Mouse (Mus musculus): ENCODE results near the gene Wwox. TPM values are rescaled to one million over a fixed set of nuclear protein-coding genes. Genes with fewer than 3 reads are reported as not detected.
A peak's percentile ranks its signal among the peaks of the same experiment; 100 is the strongest.

The Wwox gene
- polyA plus RNA-seq, 1 experiment = 4.7 TPM

GRCm38 (mm10) chr8:114722611-114723010 is 283.2 kb downstream of the Wwox start:
- H3K4me1 ChIP-seq = no peaks in the 10 kb centered on the region
- peaks cover 30% of the 10 kb centered on the region for H3K9me3 ChIP-seq
- H3K27me3 ChIP-seq (replicated peaks) = no peaks in the 10 kb centered on the region
- TF ChIP-seq GATA1 (IDR thresholded peaks at IDR 0.05; ENCODE audit: borderline replicate concordance, low read length) = no peak
- TF ChIP-seq FLI1 (IDR thresholded peaks at IDR 0.05; ENCODE audit: low read length) = no peak
- H3K36me3 ChIP-seq (replicated peaks; ENCODE audit: low read length) = no peaks in the 10 kb centered on the region
- H3K4me3 ChIP-seq (replicated peaks) = no peak overlapping the region

- Histone ChIP-seq H3K4me1 (no peaks in the 10 kb centered on the region), H3K36me3 (replicated peaks; ENCODE audit: low read length) (no peaks in the 10 kb centered on the region), H3K9me3 (peaks cover 25% of the 10 kb centered on the region), H3K27me3 (replicated peaks) (no peaks in the 10 kb centered on the region), H3K4me3 (replicated peaks) (no peak overlapping the region)
- TF ChIP-seq FLI1 (IDR thresholded peaks at IDR 0.05; ENCODE audit: low read length) (no peak), GATA1 (IDR thresholded peaks at IDR 0.05; ENCODE audit: borderline replicate concordance, low read length) (no peak)
Measured at GRCm38 (mm10) chr8:114731260-114732140, 292.0 kb downstream of the Wwox start.

GRCm38 (mm10) chr8:114743185-114743915 is 303.9 kb downstream of the Wwox start:
- Histone ChIP-seq H3K27me3 (replicated peaks) (peaks cover 4% of the 10 kb centered on the region), H3K36me3 (replicated peaks; ENCODE audit: low read length) (no peaks in the 10 kb centered on the region), H3K9me3 (peaks cover 18% of the 10 kb centered on the region), H3K4me1 (peaks cover 13% of the 10 kb centered on the region), H3K4me3 (replicated peaks) (peak overlapping the region; percentile 72)
- TF ChIP-seq GATA1 (IDR thresholded peaks at IDR 0.05; ENCODE audit: borderline replicate concordance, low read length) (no peak), FLI1 (IDR thresholded peaks at IDR 0.05; ENCODE audit: low read length) (no peak)

- H3K36me3 ChIP-seq (replicated peaks; ENCODE audit: low read length) = no peaks in the 10 kb centered on the region
- TF ChIP-seq FLI1 (IDR thresholded peaks at IDR 0.05; ENCODE audit: low read length) (no peak), GATA1 (IDR thresholded peaks at IDR 0.05; ENCODE audit: borderline replicate concordance, low read length) (no peak)
- H3K27me3 ChIP-seq (replicated peaks) = no peaks in the 10 kb centered on the region
- H3K4me3 ChIP-seq (replicated peaks) = no peak overlapping the region
- H3K4me1 ChIP-seq = peaks cover 13% of the 10 kb centered on the region
- H3K9me3 ChIP-seq = no peaks in the 10 kb centered on the region
Measured at GRCm38 (mm10) chr8:114746373-114746772, 306.9 kb downstream of the Wwox start.

- no peaks in the 10 kb centered on the region for H3K36me3 ChIP-seq (replicated peaks; ENCODE audit: low read length)
- H3K9me3 ChIP-seq = peaks cover 6% of the 10 kb centered on the region; the same call in 1 of the 2 replicates
- TF ChIP-seq FLI1 (IDR thresholded peaks at IDR 0.05; ENCODE audit: low read length) (no peak), GATA1 (IDR thresholded peaks at IDR 0.05; ENCODE audit: borderline replicate concordance, low read length) (no peak)
- no peaks in the 10 kb centered on the region for H3K27me3 ChIP-seq (replicated peaks)
- no peak overlapping the region for H3K4me3 ChIP-seq (replicated peaks)
- no peaks in the 10 kb centered on the region for H3K4me1 ChIP-seq
Measured at GRCm38 (mm10) chr8:114751376-114752135, 312.1 kb downstream of the Wwox start.

- TF ChIP-seq FLI1 (IDR thresholded peaks at IDR 0.05; ENCODE audit: low read length) = no peak
- TF ChIP-seq GATA1 (IDR thresholded peaks at IDR 0.05; ENCODE audit: borderline replicate concordance, low read length) = no peak
- Histone ChIP-seq H3K36me3 (replicated peaks; ENCODE audit: low read length) (no peaks in the 10 kb centered on the region), H3K4me1 (no peaks in the 10 kb centered on the region), H3K9me3 (peaks cover 39% of the 10 kb centered on the region), H3K4me3 (replicated peaks) (no peak overlapping the region), H3K27me3 (replicated peaks) (no peaks in the 10 kb centered on the region)
Measured at GRCm38 (mm10) chr8:114759621-114760020, 320.2 kb downstream of the Wwox start.

GRCm38 (mm10) chr8:114768536-114768935 is 329.1 kb downstream of the Wwox start:
- H3K4me1 ChIP-seq = peaks cover 18% of the 10 kb centered on the region
- H3K27me3 ChIP-seq (replicated peaks) = no peaks in the 10 kb centered on the region
- no peaks in the 10 kb centered on the region for H3K36me3 ChIP-seq (replicated peaks; ENCODE audit: low read length)
- TF ChIP-seq FLI1 (IDR thresholded peaks at IDR 0.05; ENCODE audit: low read length) (no peak), GATA1 (IDR thresholded peaks at IDR 0.05; ENCODE audit: borderline replicate concordance, low read length) (no peak)
- peaks cover 13% of the 10 kb centered on the region for H3K9me3 ChIP-seq
- H3K4me3 ChIP-seq (replicated peaks) = no peak overlapping the region

GRCm38 (mm10) chr8:114770856-114771776 is 331.7 kb downstream of the Wwox start:
- H3K27me3 ChIP-seq (replicated peaks) = peaks cover 2% of the 10 kb centered on the region
- no peak for TF ChIP-seq GATA1 (IDR thresholded peaks at IDR 0.05; ENCODE audit: borderline replicate concordance, low read length)
- no peak for TF ChIP-seq FLI1 (IDR thresholded peaks at IDR 0.05; ENCODE audit: low read length)
- peaks cover 33% of the 10 kb centered on the region for H3K4me1 ChIP-seq
- no peak overlapping the region for H3K4me3 ChIP-seq (replicated peaks)
- no peaks in the 10 kb centered on the region for H3K36me3 ChIP-seq (replicated peaks; ENCODE audit: low read length)
- no peaks in the 10 kb centered on the region for H3K9me3 ChIP-seq

All from megakaryocyte, embryonic 14.5 days (primary cell).